Comparison of ENCODE assay signal across 9 mouse cellular contexts in genomic region chr7:132858043-132858608, GRCm38 (mm10). TPM values are rescaled to one million over a fixed set of nuclear protein-coding genes. Genes with fewer than 3 reads are reported as not detected.
A peak's percentile ranks its signal among the peaks of the same experiment; 100 is the strongest.
DNase-seq lines count a peak whose midpoint lies in the region; TF ChIP-seq lines count a peak whose summit lies in the region.
"Had no signal": no experiment of that assay in that cellular context is flagged by ENCODE, and none has a peak within 500 bp of the region (broad histone marks: within the 10 kb centered on the region; RNA-seq: fewer than 3 reads in every experiment).

No protein-coding gene starts in this region.

- TF ChIP-seq CTCF in heart, adult 2 months (IDR thresholded peaks at IDR 0.05), result peak; percentile 48
- TF ChIP-seq CTCF in thymus, adult 2 months (IDR thresholded peaks at IDR 0.05; ENCODE audit: borderline replicate concordance, control insufficient read depth, extremely low read depth, insufficient read depth, low read length, poor library complexity), result no peak

- no peak overlapping the region for H3K27ac ChIP-seq in heart, adult 2 months
- no peak overlapping the region for H3K27ac ChIP-seq in thymus, adult 2 months (ENCODE audit: control insufficient read depth, insufficient read depth, low read length)

- H3K4me1 ChIP-seq in heart, adult 2 months (ENCODE audit: control insufficient read depth, insufficient read depth, low read length), result no peaks in the 10 kb centered on the region; the same call in 1 of the 2 replicates
- H3K4me1 ChIP-seq in thymus, adult 2 months (replicated peaks; ENCODE audit: control insufficient read depth, insufficient read depth, low read length), result peaks cover 2% of the 10 kb centered on the region; the same call in 1 of the 2 replicates

- no peak for TF ChIP-seq POLR2A in heart, adult 2 months (IDR thresholded peaks at IDR 0.05; ENCODE audit: insufficient read depth, low read depth, low read length)
- TF ChIP-seq POLR2A in thymus, adult 2 months (IDR thresholded peaks at IDR 0.05; ENCODE audit: control insufficient read depth, extremely low read depth, insufficient read depth, low read length, poor library complexity), result no peak

- H3K4me3 ChIP-seq in heart, adult 2 months, result no peak overlapping the region
- no peak overlapping the region for H3K4me3 ChIP-seq in thymus, adult 2 months (ENCODE audit: control insufficient read depth, insufficient read depth, low read length)

- WGBS in heart, adult 2 months, result 61% methylated on average over 5 of the region's 5 CpGs
- WGBS in thymus, adult 2 months, result 75% methylated on average over 5 of the region's 5 CpGs

- no peaks in the 10 kb centered on the region for H3K27me3 ChIP-seq in heart, adult 2 months (ENCODE audit: control insufficient read depth, insufficient read depth, low read length)
- H3K27me3 ChIP-seq in thymus, adult 2 months (ENCODE audit: control insufficient read depth, insufficient read depth, low read length), result no peaks in the 10 kb centered on the region
- H3K27me3 ChIP-seq: liver, embryonic 13.5 days; stomach, embryonic 15.5 days had no signal

- peaks cover 2% of the 10 kb centered on the region; the same call in 1 of the 2 replicates for H3K79me2 ChIP-seq in heart, adult 2 months (replicated peaks; ENCODE audit: control insufficient read depth, insufficient read depth, low read length)

- intact Hi-C loops in heart, adult 2 months (cut with DNase I), result loop anchor here (10.0 kb wide), 1 partner anchor 267 kb away; the partner anchor contains the start of genes Ctbp2 and Fgfr2

- peaks cover 4% of the 10 kb centered on the region; the same call in 1 of the 2 replicates for H3K36me3 ChIP-seq in heart, adult 2 months (ENCODE audit: control insufficient read depth, insufficient read depth, low read length)
- H3K36me3 ChIP-seq in thymus, adult 2 months (ENCODE audit: control insufficient read depth, insufficient read depth, low read length), result no peaks in the 10 kb centered on the region
- H3K36me3 ChIP-seq: liver, embryonic 13.5 days; stomach, embryonic 15.5 days had no signal

- no peak for TF ChIP-seq EP300 in heart, adult 2 months (IDR thresholded peaks at IDR 0.05; ENCODE audit: insufficient read depth, low read depth, low read length)

- no peak for DNase-seq in heart, adult 2 months
- DNase-seq in heart, adult 8-10 months (ENCODE audit: low spot score), result no peak
- peak; percentile 21 for DNase-seq in thymus, postnatal 14 days
- no peak for DNase-seq in thymus, adult 2 months
- DNase-seq in R1 (ENCODE audit: low read depth, low spot score), result peak; percentile 41
- no peak for DNase-seq in ovary, postnatal 10 days (ENCODE audit: low spot score)
- DNase-seq in frontal cortex, postnatal 25 days (ENCODE audit: low spot score in 2 of 2), result no peak
- DNase-seq: liver, embryonic 13.5 days had no signal

- no peak overlapping the region for H3K9ac ChIP-seq in heart, adult 2 months (ENCODE audit: low read depth, low read length)
- H3K9ac ChIP-seq: stomach, embryonic 15.5 days had no signal

RNA-seq across cellular contexts. Expression of gene Abraxas2, which starts 0.9 kb away (rescaled TPM):
- total RNA-seq in heart, adult 2 months (2021), result 10 to 100 TPM; 20.3 to 21.3 TPM
- 9.8 and 15.9 TPM in 2 replicates for polyA plus RNA-seq in heart, adult 2 months (2012; rRNA removed)
- 10 to 100 TPM; 16.8 to 21.9 (median 20.5) TPM for total RNA-seq in heart, adult 8-10 months (2022)
- 12.7 and 12.8 TPM in 2 replicates for polyA plus RNA-seq in thymus, adult 2 months (2012; rRNA removed)

RNA-seq across cellular contexts. Expression of gene Eef1akmt2, which starts 5.7 kb away (rescaled TPM):
- total RNA-seq in heart, adult 2 months (2021), result 1 to 10 TPM; 7.7 TPM
- 5.2 and 6.0 TPM in 2 replicates for polyA plus RNA-seq in heart, adult 2 months (2012; rRNA removed)
- total RNA-seq in heart, adult 8-10 months (2022), result 10 to 100 TPM in 2 of 4 experiments, 1 to 10 TPM in 2; 6.2 to 10.0 (median 8.4) TPM
- polyA plus RNA-seq in thymus, adult 2 months (2012; rRNA removed), result 7.0 and 8.7 TPM in 2 replicates

RNA-seq across cellular contexts. Expression of gene Fam53b, which starts 44.4 kb away (rescaled TPM):
- 10 to 100 TPM; 22.0 to 26.9 TPM for total RNA-seq in heart, adult 2 months (2021)
- 22.5 and 25.7 TPM in 2 replicates for polyA plus RNA-seq in heart, adult 2 months (2012; rRNA removed)
- total RNA-seq in heart, adult 8-10 months (2022), result 10 to 100 TPM; 24.0 to 31.3 (median 26.9) TPM
- polyA plus RNA-seq in thymus, adult 2 months (2012; rRNA removed), result 104 and 122 TPM in 2 replicates

Comparison
In these comparisons a context has a peak if more than half of its experiments do, and no peak if none do; other contexts are left out.
1. DNase-seq: peak in thymus, postnatal 14 days (single experiment) and R1 (single experiment); none in heart, adult 2 months (0 of 2), heart, adult 8-10 months (single experiment), thymus, adult 2 months (single experiment), ovary, postnatal 10 days (single experiment) and frontal cortex, postnatal 25 days (0 of 2).